Mouse (Mus musculus): ENCODE results near the gene Slc25a3.
A peak's percentile ranks its signal among the peaks of the same experiment; 100 is the strongest.

Slc25a3 gene

DNA sequence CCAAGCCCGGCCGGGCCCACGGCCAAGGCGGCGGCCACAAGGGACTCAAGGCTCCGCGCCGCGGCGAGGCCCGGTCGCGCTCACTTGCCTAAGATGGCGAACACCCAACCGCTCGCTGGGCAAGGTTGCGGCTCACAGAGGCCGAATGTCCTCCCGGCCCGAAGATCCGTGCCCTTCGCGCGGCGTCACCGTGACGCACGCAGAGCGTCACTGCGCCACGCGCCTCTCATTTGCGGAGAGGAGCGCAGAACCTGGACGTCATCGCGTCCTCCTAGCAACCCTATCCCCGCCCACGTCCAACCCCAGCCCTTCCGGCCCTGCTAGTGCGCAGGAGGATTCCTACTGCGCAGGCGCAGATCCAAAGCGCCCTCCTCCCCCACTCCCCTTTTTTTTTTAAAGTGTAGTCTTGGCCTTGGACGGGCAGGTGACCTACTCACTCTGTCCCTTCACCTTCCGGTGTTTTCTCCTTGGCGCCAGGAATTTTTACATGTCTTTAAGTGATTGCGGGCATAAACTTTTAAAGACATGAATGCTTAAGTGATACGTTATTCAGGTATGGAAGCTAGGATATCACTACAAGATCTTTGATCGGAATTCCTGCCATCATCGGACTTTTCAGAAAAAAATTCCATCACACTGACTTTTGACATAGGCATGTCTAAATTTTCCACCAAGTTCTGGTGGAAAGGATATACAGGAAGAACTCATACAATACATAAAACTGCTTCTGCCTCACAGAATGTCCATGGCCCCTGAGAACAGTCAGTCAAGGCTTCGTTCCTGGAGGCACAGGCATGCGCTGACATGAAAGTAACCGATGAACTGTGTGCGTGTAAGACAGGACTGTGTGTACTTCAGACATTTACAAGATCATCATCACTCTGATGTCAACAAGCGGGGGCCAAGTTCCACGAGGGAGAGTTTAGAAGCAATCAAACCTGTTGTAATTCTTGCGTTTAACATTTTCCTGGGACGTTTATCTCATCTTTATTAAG is at the start of gene Slc25a3:
Slc25a3 (minus strand) TSS at position 232 of the 995 bp plus-strand sequence.
- peak; percentile 100 for DNase-seq (ENCODE audit: low read depth, low spot score)

DNA sequence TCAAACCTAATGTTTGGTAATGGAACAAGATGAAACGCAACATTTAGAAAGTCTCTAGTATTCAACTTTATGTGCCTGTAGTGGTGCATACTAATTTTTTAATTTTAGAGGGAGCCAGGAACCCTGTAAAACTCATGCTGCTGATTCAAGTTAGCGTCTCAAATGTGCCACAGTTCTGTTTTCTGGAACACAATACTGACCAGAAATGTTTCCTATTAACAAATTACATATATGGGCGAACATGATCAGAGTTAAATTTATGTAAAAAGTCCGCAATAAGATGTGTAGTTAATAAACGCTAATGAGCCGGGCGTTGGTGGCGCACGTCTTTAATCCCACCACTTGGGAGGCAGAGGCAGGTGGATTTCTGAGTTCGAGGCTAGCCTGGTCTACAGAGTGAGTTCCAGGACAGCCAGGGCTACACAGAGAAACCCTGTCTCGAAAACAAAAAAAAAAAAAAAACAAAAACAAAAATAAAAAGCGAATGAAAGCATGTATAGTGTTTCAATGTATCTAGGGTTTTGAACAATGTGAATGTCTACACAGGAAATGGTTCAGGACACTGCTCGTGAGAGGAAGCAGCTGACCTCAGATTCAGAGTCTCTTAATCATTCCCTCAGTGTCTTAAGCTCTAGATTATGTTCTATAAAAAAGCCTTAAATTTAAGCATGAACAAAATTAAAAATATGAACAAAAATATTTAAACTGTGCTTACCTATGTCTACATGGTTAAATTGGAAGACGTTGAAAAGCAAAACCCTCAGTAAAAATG is 48.7 kb upstream of the Slc25a3 start:
- no peak for DNase-seq (ENCODE audit: low read depth, low spot score)

GRCm38 (mm10) chr10:91171455-91172328 is 47.8 kb upstream of the Slc25a3 start:
- DNase-seq (ENCODE audit: low read depth, low spot score), result peak; percentile 95

GRCm38 (mm10) chr10:91171041-91171440 is 47.2 kb upstream of the Slc25a3 start:
- DNase-seq (ENCODE audit: low read depth, low spot score), result no peak

DNA sequence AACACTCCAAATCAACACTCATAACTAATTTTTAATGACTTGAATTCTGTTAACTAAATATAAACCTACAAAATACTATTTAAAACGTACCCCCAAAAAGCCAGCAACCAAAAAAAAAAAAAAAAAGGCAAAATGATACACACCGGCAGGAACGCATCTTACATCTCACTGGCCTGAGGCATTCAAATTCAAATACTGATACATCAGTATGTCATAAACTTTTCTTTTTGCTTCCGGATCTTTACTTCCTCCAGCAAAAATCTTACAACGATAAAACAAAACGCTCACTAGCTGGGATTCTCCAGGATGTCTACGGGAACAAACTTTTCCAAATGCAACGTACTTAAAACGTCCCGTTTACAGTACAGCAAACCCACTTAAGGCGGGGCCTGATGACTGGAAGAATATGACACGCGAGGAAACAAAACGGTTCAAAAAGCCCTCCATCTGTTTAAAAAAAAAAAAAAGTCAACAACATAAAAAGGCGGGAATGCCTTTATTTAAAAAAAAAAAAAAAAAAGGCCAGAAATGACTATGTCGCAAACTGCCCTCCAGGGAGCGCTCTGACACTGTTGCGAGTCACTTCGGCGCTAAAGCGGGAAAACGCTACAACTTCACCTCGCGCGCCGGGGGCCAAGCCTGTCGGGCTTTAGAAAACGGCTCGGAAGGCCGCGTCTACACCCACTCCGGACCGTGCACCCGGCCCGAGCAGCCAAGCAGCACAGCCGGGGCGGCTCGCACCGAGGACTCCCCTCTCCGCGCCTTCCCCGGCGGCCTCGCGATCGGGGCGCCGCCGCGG is 46.5 kb upstream of the Slc25a3 start:
- DNase-seq (ENCODE audit: low read depth, low spot score), result peak; percentile 95

DNA sequence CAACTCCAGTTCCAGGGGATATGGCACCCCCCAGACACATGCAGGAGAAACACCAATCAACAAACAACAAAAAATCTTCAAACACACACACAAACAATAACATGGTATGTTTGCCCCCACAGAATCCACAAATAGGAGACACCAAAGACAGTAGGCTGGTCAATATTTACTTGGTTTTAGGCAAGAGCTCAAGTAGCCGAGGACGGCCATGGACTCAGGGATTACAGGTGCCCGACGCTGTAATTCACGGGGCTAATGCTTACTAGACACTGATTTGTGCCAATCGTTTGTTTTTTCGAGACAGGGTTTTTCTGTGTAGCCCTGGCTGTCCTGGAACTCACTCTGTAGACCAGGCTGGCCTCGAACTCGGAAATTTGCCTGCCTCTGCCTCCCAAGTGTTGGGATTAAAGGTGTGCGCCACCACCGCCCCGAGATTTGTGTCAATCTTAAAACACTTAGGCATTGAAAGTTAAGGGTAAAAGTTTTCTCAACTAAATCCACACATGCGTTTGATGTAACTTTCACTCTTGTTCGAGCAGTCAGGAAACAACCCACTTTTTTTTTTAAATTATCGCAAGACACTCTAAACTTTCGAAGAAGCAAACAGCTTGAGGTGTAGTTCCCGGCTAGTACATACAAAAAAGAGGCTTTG is 45.7 kb upstream of the Slc25a3 start:
- no peak for DNase-seq (ENCODE audit: low read depth, low spot score)

GRCm38 (mm10) chr10:91167352-91167751 is 43.5 kb upstream of the Slc25a3 start:
- DNase-seq (ENCODE audit: low read depth, low spot score), result no peak

- DNase-seq (ENCODE audit: low read depth, low spot score), result peak; percentile 64
Observed at GRCm38 (mm10) chr10:91166890-91167289, 43.0 kb upstream of the Slc25a3 start.

GRCm38 (mm10) chr10:91165850-91166249 is 42.0 kb upstream of the Slc25a3 start:
- DNase-seq (ENCODE audit: low read depth, low spot score), result no peak

DNA sequence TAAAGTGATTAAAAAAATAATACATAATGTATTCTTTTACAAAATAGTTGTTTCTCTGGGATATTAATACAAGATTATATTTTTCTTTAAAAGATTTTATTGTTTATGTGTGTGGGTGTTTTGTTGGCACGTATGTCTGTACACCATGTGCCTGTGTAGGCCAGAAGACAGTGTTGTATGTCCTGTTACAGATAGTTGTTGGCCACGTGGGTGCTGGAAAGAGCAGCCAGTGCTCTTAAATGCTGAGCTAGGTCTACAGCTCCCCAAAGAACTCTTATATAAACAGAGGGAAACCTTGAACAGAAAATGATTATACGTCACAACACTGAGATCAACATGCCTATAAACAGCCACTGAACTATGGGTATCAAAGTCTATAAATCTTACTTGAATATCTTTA is 40.6 kb upstream of the Slc25a3 start:
- DNase-seq (ENCODE audit: low read depth, low spot score), result no peak

DNA sequence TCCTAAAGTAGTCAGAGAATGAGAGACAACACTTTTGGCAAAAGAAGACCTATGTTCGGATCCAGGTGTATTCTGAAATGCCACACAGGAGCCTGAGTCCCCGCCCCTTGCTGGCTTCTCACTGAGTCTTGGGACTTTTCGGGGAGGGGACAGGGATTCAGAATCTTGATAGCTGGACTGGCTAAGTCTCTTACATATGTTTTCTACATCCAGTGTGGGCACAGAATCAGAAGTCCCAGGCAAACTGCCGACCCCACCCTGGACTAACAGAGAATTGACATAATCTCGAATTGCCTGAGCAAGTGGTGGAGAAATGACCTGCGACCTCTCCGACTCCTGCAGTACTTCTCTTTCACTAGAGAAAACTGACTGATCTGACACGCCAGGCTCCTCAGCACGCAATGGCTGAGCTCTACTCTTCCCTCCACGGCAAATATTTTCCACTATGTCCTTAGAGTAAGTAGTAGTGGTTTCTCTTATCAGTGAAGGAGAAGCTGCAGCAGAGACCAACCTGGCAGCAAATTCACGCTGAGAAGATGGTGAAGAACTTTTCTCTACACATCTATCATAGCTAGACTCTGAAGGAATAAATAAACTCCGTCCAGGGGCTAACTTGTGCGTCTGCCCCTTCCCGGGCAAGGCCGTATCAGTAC is 38.8 kb upstream of the Slc25a3 start:
- no peak for DNase-seq (ENCODE audit: low read depth, low spot score)

DNA sequence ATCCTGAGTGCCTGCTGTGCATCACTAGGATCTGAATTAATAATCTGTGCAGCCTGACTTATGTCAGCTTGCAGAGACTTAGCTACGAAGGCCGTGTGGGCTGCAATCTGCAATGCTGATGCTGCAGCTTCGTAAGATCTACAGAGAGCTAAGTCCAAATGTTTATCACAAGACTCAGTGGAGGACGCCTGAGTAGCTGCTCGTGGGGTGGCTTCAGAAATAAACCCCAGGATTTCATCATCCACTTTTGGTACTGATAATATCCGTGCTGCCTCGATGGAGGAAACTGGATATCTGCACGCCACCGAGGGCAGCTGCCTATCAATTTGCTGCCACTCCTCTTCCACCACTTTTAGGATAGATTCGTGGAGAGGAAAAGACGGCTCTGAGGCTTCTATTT is 38.2 kb upstream of the Slc25a3 start:
- DNase-seq (ENCODE audit: low read depth, low spot score), result no peak

- no peak for DNase-seq (ENCODE audit: low read depth, low spot score)
Observed at GRCm38 (mm10) chr10:91161006-91161405, 37.1 kb upstream of the Slc25a3 start.

DNA sequence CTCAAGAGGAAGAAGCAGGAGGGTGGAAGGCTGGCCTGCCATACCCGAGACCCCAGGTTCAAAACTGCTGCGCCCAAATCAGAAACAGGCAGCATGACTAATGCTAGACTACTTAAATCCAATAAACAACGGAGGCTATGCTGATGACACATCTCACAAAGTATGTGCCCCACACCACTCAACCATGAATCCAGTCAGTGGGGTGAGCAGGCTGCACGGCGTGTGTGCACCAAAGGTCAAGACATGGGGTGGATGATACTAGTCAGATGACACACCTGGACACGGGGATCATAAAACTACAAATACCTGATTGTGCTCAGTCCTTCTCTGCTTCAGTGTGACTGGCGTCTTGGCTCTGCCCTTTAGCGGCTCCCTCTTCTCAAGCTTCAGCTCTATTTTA is 34.6 kb upstream of the Slc25a3 start:
- DNase-seq (ENCODE audit: low read depth, low spot score), result no peak

DNA sequence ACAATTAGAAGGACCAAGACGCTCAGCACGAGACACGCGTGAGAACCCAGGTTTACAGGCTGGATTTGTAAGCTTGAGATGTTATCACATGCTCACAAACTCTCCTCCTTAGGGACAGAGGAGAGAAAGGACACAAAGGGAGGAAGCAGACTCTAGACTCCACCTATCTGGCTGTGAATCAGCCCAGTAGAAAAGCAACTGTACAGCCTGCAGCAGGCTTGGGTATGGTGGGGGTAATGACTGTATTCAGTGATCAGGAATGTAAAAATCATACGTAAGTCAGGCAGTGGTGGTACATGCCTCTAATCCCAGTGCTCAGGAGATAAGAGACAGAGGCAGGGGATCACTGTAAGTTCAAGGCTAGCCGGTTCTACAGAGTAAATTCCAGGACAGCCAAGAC is 32.5 kb upstream of the Slc25a3 start:
- no peak for DNase-seq (ENCODE audit: low read depth, low spot score)

DNA sequence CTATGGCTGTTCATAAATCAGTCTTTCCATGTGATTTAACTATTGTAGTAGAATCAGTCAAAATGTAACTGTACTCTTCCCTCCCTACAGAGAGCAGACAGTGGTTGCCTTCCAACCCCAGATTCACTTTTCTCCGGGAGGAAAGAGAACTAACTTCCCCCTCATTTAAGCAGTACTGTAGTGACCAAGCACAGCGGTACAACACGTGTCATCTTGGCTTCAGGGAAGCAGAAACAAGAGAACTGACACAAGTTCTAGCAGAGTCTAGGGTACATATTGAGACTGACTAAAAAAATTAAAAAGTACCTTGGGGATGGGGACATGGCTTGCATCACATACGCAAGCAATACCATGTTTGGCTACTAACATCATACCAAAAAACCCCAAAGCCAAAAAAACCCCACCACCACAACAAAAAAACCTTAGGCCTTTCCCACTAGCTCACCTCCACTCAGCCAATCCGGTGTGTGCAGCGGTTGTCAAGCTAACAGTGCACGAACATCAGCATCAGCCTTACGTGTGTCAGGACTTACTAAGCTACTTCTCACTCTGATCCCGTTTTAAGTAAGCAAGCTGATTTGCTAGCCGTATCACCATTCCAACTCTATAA is 30.1 kb upstream of the Slc25a3 start:
- no peak for DNase-seq (ENCODE audit: low read depth, low spot score)

DNA sequence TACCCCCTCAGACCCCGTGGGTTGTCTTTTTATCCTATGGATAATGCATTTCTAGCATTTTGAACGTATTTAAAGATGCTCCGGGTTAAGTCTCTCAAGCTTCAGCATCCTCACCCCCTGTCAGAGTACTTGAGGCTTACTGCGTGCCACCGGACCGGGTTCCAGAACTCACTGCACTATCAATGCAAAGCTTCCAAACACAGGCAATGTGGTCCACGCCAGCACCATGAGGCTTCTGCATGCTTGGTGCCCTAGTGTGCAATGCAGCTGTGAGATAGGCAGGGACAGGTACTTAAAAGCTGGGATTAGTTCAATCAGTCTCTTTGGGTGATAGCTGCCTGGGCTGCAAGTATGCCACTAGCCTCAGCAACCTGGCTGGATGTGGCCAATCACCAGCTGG is 21.6 kb upstream of the Slc25a3 start:
- DNase-seq (ENCODE audit: low read depth, low spot score), result no peak

DNA sequence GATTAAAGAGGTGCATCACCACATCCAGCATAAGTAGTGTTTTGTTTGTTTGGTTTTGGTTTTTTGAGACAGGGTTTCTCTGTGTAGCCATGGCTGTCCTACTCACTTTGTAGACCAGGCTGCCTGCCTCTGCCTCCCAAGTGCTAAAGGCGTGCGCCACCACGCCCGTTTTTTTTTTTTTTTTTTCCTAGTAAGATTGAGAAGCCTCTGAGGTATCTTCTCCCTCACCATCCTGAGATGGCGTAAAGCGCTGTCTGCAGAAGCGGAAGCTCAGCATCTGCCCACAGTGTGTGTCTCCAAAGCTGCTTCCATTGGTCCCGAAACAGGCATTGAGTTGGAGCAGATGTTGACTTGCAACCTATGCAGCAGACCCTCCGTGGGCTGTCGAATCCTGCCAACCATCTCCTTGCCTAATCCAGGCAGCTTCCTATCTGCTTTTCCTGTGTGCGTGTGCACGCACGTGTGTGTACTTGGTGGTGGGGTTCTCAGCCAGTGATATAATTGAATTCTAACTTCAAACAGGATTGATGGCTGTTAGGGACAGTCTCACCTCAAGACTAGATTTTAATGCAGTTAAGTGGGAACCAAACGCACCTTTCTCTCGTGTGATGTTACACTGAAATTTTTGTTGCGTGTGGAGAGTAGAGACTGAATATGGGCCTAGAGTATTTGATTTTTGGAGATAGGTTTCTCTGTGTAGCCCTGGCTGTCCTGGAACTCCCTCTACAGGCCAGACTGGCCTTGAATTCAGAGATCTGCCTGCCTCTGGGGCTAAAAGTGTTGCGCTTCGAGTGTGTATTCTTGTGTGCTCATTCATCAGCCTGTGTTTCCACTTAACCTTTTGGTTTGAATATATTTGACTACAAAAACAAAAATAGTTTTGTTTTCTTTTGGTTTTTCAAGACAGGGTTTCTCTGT is 19.7 kb upstream of the Slc25a3 start:
- DNase-seq (ENCODE audit: low read depth, low spot score), result no peak
